Mouse (Mus musculus) heart, postnatal 25 days (tissue): ENCODE measurements around the gene Casq2. TPM values are rescaled to one million over a fixed set of nuclear protein-coding genes. Genes with fewer than 3 reads are reported as not detected.

Experiments used
- DNase-seq: peaks from one replicate; pipeline ENCODE4 v3.0.0; 2022; ENCODE audit warnings: low spot score
- intact Hi-C: fragments of 180-260 bp; cut with DNase I; formaldehyde crosslinking; loops from one replicate; pipeline ENCODE4 v1.15.1; 2025
- total RNA-seq, 2 experiments: library from RNA; stranded (reverse); gene quantifications; 2 replicates each; pipeline ENCODE4 v1.2.3; 2021

Casq2 gene
- total RNA-seq, 2 experiments from 2014 or later, result 1,096 to 1,107 TPM

DNA sequence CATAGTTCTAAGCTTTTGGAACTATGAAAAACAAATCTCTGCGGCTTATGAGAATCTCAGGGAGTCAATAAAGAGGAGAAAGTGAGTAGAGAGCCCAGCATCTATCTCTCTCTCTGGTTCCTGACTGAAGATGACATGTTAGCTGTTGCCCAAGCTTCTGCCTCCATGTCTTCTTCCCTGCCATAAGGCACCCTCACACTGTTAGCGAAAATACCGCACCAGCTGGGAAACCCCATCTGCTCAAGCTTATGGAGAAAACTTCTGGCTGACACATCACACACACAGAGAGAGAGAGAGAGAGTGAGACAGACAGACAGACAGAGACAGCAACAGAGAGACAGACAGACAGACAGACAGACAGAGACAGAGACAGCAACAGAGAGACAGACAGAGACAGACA, 15.2 kb upstream of the Casq2 start:
- intact Hi-C loops, result no loop called here
- DNase-seq, result no peak

DNA sequence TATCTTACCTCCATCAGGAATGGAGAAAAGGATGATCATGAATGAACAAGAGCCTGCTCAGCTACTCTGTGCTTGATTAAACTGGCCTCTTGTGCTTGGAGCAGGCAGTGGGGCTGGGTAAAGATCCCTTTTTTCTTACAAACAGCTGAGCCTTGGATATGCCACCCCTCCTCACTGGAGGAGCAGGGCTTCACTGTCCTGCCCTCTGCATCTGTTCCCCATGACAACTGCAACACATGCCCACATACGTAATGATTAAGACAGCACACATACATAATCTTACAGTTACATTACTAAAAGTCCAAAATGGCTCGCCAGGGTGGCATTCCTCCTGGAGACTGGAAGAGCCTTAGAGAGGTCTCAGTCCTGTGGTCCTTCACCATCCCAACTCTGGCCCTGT, 6.8 kb upstream of the Casq2 start:
- intact Hi-C loops, result no loop called here
- DNase-seq, result no peak

DNA sequence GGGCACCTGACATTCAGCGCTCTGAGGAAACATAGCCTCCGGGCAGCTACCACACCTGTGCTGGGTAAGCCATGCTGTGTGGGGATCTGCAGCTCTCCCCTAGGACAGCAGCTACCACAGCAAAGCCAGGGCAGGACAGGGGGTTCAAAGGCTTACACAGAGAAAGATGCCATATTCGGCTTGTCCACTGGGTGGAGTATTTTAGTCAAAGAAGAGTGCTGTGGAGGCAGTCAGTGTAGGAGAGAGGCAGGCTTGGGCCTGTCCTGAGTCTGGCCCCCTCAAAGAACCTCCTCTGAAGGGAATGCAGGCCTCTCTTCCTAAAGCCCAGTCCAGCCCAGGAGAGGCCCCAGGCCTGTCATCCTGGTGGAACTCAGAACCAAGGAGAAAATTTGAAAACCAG, 4.4 kb upstream of the Casq2 start:
- DNase-seq, result peak; percentile 43
- intact Hi-C loops, result loop anchor here (1.0 to 5.0 kb wide), 2 partner anchors 40 to 161 kb away; no protein-coding TSS in a partner anchor

DNA sequence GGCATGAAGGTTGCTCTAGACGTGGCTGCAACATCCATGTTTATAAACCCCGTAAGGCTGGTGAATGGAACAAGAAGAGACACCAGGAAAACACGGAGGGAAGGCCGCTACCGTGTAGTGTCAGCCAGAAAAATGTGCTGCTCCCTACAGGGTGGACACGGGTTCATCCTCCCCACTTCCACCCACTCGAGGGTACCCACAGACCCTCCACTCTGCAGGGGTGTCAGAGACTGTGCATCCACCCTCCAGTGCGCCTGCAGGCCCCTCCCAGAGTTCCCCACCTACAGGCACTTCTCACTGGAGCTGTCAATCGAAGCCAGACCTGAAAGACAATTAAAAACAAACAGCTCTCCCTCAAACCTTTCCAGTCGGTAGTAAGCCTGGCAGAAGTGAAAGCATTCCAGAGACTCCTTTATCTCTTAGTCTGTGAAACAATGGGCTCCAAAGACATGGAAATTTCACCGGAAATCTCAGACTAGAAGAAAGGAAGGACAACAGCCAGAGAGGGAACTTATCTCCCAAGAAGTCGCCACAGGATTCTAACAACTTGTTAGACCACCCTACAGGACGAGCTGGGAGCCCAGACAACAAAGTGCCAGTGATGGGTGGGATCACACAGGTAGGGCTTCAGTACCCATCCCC, 2.5 kb upstream of the Casq2 start:
- no peak for DNase-seq
- intact Hi-C loops, result loop anchor here (5.0 kb wide), 1 partner anchor 39 kb away; no protein-coding TSS in a partner anchor

DNA sequence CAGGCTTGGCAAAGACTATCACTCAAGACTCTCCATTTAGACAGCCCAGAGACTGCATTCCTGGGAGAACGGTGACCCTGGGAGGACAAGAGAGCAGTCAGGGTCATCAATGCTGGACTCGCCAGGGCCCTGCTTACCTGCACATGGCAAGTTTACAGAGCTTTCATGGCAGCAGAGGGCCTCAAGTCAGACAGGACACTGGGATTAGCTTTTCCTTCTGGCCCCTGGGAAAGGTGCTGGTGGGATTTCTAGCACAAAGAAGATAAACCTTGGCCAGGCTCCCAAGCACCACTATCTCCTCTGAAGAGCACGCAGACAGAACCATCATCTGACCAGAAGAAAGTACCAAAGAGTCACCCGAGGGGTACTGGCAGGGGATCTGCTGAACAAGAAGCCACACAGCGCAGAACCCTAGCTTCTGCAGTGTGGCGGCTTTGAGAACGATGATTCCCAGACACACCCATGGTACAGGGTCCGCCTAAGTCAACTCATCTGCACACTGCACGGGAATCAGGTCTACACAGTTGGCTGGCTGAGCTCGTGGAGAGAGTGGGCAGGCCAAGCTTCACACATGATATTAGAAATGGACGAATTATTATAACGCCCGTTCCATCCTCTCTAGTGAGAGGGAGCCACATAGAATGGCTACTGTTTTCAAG, 1.3 kb upstream of the Casq2 start:
- intact Hi-C loops, result loop anchor here (5.0 kb wide), 1 partner anchor 37 kb away; no protein-coding TSS in a partner anchor
- no peak for DNase-seq

DNA sequence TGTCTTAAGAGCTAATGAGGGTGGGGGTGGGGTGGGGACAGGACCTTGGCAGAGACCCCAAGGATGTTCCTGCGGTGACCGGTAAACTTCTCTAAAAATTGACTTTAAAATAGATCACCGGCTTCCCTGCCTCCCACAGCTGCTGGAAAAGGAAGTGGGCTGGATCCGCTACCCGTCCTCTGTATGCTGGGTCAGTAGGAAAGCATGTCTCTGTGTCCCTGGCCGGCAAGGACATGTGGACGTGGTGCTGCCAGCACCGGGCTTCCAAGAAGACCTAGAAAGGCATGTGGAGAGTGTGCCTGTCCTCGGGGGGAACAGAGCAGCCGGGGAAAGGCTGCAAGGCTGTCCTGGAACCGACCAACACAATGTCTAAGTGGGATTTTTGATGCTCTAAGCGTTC, 496 bp upstream of the Casq2 start:
- DNase-seq, result peak; percentile 42
- intact Hi-C loops, result no loop called here

DNA sequence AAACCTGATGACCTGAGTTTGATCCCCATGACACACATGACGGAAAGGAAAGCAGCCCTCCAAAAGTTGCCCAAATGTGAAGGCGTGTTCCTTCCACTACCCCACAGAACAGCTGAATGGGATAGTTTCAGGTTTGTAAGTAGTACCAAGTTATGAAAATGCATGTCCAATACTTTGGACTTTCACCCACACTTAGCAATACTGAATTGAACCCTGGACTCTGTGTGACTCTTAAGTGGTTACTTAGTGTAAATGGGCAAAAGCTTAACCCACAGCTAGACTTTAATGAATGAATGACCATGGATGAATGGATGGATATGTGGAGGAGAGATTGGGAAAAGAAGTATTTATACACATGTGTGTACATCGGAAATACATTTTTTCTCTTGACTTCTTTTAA, 8.6 kb downstream of the Casq2 start:
- no peak for DNase-seq
- intact Hi-C loops, result no loop called here

DNA sequence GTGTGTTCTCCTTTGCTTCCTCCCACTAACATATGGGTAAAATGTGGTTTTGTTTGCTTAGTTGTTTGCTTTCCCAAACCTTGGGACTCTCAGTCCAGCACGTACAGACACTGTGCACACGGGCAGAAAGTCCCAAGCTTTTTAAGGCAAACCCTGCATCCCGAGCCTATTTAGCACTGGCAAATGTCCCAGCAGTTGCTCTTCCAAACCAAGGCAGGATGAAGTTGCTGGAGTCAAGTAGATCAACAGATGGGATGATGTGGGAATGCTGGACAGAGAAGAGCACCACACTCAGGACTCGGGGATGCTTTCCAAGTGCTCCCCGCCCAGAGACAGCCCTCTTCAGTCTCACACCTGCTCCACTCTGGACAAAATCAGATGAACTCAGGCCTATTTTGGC, 9.2 kb downstream of the Casq2 start:
- DNase-seq, result peak; percentile 17
- intact Hi-C loops, result no loop called here

DNA sequence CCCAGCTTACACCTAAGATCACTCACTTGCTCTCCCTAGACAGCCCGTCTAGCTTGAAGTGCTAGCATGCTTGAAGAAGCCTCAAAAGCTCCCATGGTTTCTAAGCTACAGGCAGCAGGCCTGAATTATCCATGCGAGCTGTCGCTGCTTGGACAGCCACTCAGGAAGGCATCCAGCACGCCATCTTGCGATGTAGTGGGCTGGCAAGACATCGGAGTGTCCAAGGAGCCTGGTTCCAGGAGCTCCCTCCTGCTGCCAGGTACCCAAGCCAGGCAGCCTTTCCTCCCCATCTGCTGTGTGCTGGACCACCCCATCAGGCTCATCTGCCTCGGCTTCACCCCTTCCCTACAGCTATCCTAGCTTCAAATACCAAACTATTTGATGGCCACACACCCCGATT, 10.2 kb downstream of the Casq2 start:
- intact Hi-C loops, result no loop called here
- DNase-seq, result no peak

DNA sequence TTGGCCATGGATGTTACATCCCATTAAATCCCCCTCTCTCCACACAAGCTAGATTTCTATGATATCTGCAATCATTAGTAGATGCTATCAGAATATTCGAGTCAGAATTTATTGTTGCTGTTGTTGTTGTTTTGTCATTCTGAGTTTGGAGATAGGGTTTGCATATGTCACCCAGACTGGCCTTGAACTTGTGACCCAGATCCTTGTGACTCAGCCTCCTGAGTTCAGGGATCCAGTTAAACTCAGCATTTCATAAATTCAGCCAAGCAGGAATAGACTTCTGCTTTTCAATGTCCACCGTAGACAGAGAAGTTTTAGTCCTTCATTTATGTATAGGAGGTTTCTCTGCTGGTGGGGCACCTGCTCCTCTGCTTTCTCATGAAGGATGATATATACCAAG, 10.8 kb downstream of the Casq2 start:
- intact Hi-C loops, result no loop called here
- DNase-seq, result no peak

DNA sequence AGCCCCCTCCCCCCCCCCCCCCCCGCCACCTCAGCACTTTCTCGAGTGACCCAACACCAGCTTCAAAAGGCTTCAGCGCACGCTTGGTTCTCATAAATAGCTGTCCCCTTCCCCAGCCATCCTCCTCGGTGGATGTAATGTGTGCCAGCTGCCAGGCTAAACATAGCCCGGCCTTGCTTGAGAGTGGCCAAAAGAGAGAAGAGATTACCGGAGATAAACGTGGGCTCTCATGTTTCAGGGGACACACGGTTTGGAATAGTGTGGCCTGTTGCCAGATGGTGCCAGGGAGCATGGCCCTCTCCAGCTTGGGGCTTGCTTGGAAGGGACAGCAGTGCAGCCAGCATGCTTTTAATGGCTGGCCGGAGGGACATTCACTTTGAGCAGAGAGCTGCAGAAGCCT, 13.0 kb downstream of the Casq2 start:
- DNase-seq, result no peak
- intact Hi-C loops, result no loop called here

DNA sequence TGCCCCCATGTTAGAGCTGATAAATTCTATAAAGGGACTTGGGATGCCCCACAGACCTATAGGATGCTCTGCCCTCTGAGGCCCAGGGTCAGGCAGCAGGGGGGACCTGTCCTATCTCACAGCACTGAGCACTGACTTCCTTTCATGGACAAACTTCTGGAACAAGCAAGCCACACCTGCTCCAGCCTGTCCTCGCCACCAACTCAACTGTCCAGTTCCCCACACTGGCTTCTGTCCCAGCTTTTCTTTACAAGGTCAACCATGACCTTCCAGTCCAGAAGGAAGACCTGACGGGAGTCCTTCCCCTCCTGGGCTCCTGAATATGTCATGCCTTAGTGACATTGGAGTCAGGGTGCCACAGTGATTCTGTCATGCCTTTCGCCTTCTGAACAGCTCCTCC, 13.6 kb downstream of the Casq2 start:
- intact Hi-C loops, result no loop called here
- no peak for DNase-seq

DNA sequence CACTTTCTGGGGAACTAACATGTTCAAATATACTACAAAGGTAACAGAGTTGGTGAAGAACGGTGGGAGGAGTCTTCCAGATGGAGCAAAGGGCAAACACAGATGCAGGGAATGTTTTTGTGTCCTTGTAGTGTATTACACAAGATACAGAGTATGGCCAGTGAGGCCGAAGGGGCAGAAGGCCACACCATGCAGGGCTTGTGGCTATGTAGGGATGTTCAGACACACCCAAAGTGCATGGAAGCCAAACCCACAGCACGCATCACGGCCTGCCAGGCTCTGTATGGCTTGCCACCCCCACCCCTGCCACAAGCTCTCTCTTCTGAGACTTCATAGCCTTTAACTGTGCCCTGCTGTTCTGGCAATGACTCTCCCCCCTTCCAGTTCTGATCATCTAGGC, 15.2 kb downstream of the Casq2 start:
- intact Hi-C loops, result no loop called here
- DNase-seq, result no peak

DNA sequence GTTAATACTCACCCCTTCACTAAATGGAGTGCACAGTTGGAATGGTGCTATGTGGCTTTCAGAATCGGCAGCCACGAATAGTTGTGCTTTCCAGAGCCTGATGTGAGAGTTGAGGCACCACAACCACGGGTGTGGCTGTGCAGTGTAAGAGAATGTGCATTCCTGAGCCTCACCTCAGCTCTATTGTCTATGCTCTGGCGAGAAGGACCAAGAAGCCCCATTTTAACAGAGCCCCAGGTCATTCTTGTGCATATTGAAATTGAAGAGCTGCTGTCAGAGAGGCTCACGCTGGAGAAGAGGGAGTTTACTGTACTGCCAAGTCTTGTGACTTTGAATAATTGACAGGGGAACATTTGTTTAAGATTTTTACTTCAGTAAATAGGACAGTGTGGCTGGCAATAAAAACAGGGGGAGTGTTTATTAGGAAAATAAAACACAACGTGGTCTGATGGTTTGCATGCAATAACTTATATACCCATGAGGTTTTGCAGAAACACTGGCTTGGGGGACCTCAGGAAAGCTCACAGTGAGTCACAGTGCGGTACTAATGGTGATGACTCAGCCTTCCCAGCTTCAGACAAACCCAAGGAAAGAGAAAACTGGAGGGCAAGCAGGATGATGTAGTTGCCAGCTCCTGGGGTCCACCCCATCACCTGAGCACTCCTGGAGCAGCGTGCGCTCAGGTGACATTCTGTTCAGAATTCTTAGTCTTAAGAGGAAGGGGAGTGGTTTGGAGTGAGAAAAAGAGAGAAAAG, 17.8 kb downstream of the Casq2 start:
- DNase-seq, result no peak
- intact Hi-C loops, result no loop called here

DNA sequence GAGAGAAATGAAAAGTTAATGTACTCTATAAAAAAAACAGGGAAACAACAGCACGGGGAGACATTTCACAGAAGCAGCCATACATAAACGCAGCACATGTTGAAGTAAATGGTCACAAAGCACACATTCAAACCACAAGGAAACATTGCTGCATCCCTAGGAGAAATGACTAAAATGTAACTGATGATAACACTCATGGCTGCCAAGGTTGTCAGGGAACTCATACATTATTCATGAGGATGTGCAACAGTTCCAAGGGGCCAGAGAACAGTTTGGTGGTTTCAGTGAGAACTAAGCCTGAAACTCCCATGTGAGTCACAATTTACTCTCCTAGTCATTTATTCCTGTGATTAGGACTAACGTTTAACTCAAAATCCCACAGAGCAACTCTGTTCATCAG, 22.0 kb downstream of the Casq2 start:
- intact Hi-C loops, result no loop called here
- DNase-seq, result no peak

DNA sequence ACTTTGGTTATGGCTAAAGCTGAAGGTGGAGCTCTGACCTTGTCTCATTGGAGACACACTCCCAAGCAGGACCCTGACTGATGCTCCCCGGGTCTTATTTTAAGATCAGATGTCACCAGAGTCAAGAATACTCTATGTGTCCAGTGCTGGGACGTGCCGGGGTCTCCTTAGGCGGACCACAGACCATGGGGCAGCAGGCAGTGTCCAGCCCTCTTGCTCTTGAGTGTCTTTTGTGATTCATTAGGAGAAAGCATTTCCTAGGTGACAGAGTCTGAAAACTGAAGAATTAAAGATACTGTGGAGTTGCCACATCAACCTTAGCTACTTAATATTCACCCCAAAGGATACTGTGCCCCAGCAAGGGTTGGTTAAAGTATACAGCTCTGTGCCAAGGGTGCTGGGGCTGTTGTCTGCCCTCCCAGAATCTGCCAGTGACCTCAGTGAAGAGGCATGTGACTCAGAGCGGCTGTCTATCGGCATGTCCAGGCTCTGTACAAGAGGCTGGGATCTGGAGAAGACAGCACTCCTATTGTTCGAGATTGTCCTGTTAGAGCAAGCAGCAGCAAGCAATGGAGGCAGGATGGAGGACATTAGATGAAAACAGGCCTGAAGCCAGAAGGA, 25.9 kb downstream of the Casq2 start:
- DNase-seq, result no peak

DNA sequence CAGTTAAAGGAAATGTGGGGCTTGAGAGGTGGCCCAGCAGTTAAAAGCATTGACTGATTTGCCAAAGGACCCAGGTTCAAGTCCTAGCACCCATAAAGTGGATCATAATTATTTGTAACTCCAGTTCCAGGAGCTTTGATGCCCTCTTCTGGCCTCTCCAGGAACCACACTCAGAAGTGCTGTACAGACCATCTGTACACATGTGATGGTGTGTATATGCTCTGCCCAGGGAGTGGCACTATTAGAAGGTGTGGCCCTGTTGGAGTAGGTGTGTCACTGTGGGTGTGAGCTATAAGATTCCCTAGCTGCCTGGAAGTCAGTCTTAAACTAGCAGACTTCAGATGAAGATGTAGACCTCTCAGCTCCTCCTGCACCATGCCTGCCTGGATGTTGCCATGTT, 34.7 kb downstream of the Casq2 start:
- intact Hi-C loops, result loop anchor here (5.0 kb wide), 1 partner anchor 39 kb away; no protein-coding TSS in a partner anchor
- no peak for DNase-seq

More for the DNA sequence above, 25.9 kb downstream of the Casq2 start:
- intact Hi-C loops, result no loop called here

DNA sequence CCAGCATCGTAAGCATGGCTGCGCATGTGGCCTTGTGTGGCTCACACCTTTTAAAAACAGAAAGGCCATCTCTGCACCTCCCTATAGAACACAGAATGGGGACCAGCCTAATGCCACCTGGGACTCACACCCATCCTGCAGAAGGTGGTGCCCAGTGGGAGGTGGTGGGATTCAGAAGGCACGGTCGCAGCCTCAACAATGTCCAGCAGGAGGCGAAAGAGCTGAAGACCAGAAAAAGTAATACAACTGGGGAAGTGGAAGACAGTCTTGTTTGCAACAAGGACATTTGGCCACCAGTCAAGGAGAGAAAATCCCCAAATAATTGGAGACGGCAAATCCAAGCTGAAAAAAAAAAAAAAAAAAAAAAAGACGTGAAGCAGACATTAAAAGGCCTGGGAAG, 35.8 kb downstream of the Casq2 start:
- intact Hi-C loops, result loop anchor here (5.0 kb wide), 1 partner anchor 40 kb away; no protein-coding TSS in a partner anchor
- DNase-seq, result no peak

DNA sequence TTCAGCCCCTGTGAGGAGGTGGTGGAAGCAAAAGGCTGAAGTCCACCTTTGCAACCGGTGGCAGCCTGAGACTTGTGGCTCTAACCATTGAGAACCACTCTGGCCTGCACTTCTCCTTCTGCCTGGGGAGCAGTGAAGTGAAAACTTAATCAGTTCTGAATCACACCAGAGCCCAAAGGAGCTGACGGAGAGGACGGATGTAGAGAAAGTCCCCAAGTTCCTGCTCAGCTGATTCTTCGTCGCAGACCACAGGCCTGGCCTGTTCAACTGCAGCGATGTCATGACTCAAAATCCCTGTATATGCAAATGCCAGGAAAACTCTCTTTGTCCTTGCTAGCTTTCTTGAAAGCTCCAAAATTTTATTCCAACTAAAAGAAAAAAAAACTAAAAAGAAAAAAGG, 37.4 kb downstream of the Casq2 start:
- no peak for DNase-seq

DNA sequence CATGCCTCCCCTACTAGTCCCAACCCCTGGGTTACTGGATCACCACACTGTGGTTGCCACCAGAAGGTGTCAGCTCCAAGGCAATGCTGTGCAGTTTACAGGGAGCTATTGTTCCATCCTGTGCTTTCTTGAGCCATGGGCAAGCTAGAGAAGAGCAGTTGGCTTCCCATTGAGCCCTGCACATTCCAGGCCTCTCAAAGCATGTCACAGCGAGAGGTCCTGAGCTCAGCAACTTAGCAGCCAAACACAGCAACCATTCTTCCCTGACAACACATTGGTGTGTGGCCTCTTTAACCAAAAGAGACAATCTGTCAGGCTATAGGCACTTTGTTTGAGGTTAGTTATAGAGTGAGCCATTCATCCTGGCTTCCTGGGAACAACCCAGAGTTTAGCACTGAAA, 39.3 kb downstream of the Casq2 start:
- no peak for DNase-seq
- intact Hi-C loops, result no loop called here

More for the DNA sequence above, 37.4 kb downstream of the Casq2 start:
- intact Hi-C loops, result loop anchor here (5.0 kb wide), 1 partner anchor 41 kb away; no protein-coding TSS in a partner anchor
